Mouse (Mus musculus) heart, postnatal 25 days (tissue): ENCODE measurements around the gene Fgf23. TPM values are rescaled to one million over a fixed set of nuclear protein-coding genes. Genes with fewer than 3 reads are reported as not detected.

Source experiments
- DNase-seq: peaks from one replicate; pipeline ENCODE4 v3.0.0; 2022; ENCODE audit warnings: low spot score
- intact Hi-C: fragments of 180-260 bp; cut with DNase I; formaldehyde crosslinking; loops from one replicate; pipeline ENCODE4 v1.15.1; 2025
- total RNA-seq, 2 experiments: library from RNA; stranded (reverse); gene quantifications; 2 replicates each; pipeline ENCODE4 v1.2.3; 2021

The Fgf23 gene
- total RNA-seq, 2 experiments from 2014 or later, result not detected

GRCm38 (mm10) chr6:127108368-127109060, 35.8 kb downstream of the Fgf23 start:
- DNase-seq, result no peak
- intact Hi-C loops, result no loop called here

- DNase-seq, result peak; percentile 84
- intact Hi-C loops, result no loop called here
Observed at GRCm38 (mm10) chr6:127109402-127109930, 36.8 kb downstream of the Fgf23 start, which contains the start of gene Tigar. Gene Tigar (minus strand): TSS chr6:127109557.

- intact Hi-C loops, result no loop called here
Observed at GRCm38 (mm10) chr6:127114753-127115456, 42.2 kb downstream of the Fgf23 start.

GRCm38 (mm10) chr6:127122221-127122806, 49.6 kb downstream of the Fgf23 start:
- intact Hi-C loops, result loop anchor here (5.0 kb wide), 1 partner anchor 165 kb away; no protein-coding TSS in a partner anchor
- DNase-seq, result no peak

More at GRCm38 (mm10) chr6:127114753-127115456, 42.2 kb downstream of the Fgf23 start:
- no peak for DNase-seq

- DNase-seq, result no peak
- intact Hi-C loops, result loop anchor here (5.0 kb wide), 1 partner anchor 166 kb away; no protein-coding TSS in a partner anchor
Observed at GRCm38 (mm10) chr6:127122996-127123395, 50.3 kb downstream of the Fgf23 start.

- DNase-seq, result no peak
- intact Hi-C loops, result loop anchor here (5.0 kb wide), 1 partner anchor 166 kb away; no protein-coding TSS in a partner anchor
Observed at GRCm38 (mm10) chr6:127123506-127123905, 50.8 kb downstream of the Fgf23 start.

- DNase-seq, result no peak
- intact Hi-C loops, result no loop called here
Observed at GRCm38 (mm10) chr6:127129659-127130058, 57.0 kb downstream of the Fgf23 start.

GRCm38 (mm10) chr6:127130377-127130776, 57.7 kb downstream of the Fgf23 start:
- intact Hi-C loops, result no loop called here

More at GRCm38 (mm10) chr6:127130377-127130776, 57.7 kb downstream of the Fgf23 start:
- no peak for DNase-seq

Other genes with a start within 250 kb of the Fgf23 start
- 100 to 1,000 TPM; 774 to 795 TPM for gene Ndufa9, start 223.8 kb upstream of the Fgf23 start, total RNA-seq
- not detected for gene Akap3, start 219.8 kb upstream of the Fgf23 start, total RNA-seq
- gene Dyrk4, start 151.1 kb upstream of the Fgf23 start, total RNA-seq, result not detected
- gene Rad51ap1, start 133.3 kb upstream of the Fgf23 start, total RNA-seq, result 1 to 10 TPM; 1.1 to 2.7 TPM
- 10 to 100 TPM; 10.8 to 14.5 TPM for gene D6Wsu163e, start 132.9 kb upstream of the Fgf23 start, total RNA-seq
- under 1 TPM; 0.26 to 0.53 TPM for gene Fgf6, start 57.3 kb upstream of the Fgf23 start, total RNA-seq
- 10 to 100 TPM; 41.9 to 50.4 TPM for gene Tigar, start 36.7 kb downstream of the Fgf23 start, total RNA-seq
- 100 to 1,000 TPM; 155 to 157 TPM for gene Ccnd2, start 79.3 kb downstream of the Fgf23 start, total RNA-seq